Mouse (Mus musculus) neural tube, embryonic 10.5 days (tissue): ENCODE measurements around the gene Pamr1.

Source experiments
- DNase-seq: peaks from one replicate; pipeline ENCODE4 v3.0.0-alpha.2; 2017; ENCODE audit warnings: low spot score; ENCODE audit errors: extremely low spot score

Pamr1 gene

GRCm38 (mm10) chr2:102598911-102599721 is 49.3 kb downstream of the Pamr1 start:
- no peak for DNase-seq

GRCm38 (mm10) chr2:102600516-102600915 is 50.7 kb downstream of the Pamr1 start:
- no peak for DNase-seq

- DNase-seq = no peak
Measured at GRCm38 (mm10) chr2:102610485-102610884, 60.7 kb downstream of the Pamr1 start.

DNA sequence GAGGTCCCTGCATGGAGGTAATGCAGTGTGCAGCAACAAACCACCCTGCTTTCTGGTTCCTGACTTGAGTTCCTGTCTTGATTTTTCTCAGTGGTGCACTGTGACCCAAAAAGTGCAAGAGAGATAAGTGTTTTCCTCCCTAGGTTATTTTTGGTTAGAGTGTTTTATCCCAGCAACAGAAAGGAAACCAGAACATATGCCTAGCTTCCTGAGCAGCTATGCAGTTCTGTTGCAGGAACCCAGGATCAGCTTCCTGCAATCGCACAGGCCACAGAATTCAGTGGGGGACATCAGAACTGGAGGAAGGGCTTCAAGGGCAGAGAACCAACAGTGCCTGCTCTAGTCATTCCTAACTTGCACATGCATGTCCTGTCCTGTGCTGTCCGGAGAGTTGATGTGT is 66.8 kb downstream of the Pamr1 start:
- DNase-seq = no peak

DNA sequence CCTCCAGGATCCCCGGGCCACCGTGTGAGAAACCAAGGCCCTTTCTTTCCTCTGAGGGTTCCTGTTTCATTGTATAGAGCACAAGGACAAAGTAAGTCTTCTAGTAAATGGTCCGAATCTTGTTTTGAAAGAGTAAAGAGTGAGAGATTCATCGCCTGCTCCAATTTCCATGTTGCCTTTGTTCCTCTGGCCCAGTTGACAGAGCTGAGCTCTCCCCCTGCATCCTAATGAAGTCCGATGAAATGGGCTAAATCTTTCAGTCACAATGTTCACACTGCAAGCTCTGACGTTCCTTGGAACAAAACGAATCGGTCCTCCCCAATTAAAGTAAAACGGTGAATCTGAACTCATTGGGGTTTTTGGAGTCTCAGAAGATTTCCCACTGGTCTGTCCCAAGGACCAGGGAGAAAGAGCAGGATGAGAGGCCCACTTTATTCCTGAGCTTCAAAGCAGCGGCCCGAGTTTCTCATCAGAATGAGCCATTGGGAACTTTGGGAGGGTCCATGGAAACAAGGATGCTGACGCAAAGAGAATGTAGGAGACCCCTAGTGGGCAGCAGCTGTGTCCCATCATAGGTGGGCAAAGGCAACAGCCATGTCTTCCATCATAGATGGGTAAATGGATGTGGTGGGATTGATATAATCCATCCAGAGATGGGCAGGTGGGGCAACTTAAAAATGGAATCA is 71.1 kb downstream of the Pamr1 start:
- DNase-seq = no peak

DNA sequence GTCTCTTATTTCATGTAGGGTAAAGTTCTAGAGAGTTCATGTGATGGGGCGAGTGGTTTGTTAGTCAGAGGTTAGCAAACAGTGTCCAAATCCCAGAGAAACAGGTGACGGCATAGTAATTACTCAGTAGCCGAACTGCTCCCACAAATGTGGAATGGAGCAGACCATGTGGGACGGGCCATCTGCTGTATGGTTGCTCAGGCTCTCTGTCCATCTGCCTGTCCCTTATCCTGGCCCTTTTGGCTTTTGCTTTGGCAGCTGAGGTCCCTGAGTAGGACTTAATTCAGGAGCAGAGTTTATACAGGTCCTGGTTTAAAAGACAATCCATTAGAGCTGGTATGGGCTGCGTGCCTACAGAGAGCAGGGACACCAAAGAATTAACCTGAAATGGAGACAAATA is 72.4 kb downstream of the Pamr1 start:
- no peak for DNase-seq

GRCm38 (mm10) chr2:102622943-102623342 is 73.1 kb downstream of the Pamr1 start:
- no peak for DNase-seq

GRCm38 (mm10) chr2:102624538-102624937 is 74.7 kb downstream of the Pamr1 start:
- DNase-seq = no peak

DNA sequence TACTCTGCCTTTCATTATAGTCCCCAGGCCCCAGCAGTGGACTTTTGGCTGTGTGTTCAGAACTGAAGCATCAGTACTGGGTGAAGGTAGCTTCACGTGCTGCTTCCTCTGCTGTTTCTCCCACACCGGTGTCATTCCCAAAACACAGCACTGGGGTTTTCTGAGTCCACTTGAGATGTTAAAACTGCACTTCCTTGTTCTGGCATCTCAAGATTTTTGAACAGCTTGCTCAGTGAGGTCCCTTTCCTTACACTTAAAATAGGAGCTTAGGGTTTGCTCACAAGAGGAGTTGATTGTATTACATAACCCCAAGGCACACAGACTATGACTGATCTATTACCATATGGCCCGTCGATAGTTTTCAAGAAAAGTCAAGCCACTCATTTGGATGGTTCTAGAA is 82.5 kb downstream of the Pamr1 start:
- DNase-seq = no peak

DNA sequence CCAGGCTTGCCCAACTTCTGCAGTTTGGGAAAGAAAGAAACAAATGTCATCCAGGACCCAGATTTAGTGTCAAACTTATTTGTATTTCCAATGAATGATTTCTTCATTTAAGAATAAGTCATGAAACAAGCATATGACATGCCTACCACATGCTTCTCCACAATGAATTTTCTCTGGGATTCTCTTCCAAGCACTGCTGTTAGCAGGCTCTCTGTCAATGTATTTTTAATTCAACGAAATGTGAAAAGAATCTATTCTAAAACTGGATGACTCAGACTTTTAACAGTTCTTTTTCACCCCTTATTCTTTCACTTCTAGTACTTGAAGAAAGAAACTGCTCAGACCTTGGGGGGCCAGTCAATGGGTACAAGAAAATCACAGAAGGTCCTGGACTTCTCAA is 84.2 kb downstream of the Pamr1 start:
- no peak for DNase-seq

- no peak for DNase-seq
Measured at GRCm38 (mm10) chr2:102635523-102636060, 85.8 kb downstream of the Pamr1 start.

DNA sequence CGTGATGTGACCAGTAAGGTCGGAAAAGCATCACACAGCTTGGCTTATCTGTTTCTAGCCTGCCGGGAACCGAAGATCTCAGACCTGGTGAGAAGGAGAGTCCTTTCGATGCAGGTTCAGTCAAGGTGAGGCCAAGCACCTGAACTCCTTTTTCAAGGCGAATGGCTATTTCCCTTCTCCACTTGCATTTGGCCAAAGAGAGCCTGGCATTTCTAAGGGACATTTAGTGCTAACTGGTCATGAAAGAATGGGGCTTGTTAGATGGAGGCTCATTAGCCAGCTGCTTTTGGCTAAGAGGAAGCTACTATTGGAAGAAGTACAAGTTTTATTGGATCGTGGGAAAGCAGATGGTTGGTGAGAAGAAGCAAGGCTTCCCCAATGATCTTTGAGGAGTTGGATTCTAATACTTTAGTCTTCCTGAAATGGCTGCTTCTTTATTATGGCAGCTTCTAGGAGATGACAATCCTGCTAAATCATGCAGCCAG is 86.3 kb downstream of the Pamr1 start:
- no peak for DNase-seq

DNA sequence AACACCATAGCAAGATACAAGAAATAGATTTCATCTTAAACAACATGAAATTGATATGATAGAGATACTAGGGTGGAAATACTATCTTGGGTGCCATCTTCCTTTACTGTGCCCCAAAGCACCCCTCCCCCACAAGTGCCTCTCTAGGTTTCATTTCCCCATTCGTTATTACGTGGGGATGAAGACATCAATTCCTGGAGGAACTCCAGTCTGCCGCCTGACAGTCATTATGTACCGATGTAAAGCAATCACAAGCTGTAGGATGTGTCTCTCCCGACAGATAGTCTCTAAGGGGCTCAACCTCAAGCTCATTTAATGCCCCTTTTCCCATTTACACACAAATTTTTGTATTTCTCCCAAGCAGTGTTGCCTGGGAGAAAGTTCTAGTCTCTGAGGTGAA is 88.3 kb downstream of the Pamr1 start:
- no peak for DNase-seq

GRCm38 (mm10) chr2:102638690-102639089 is 88.9 kb downstream of the Pamr1 start:
- no peak for DNase-seq

- no peak for DNase-seq
Measured at GRCm38 (mm10) chr2:102648845-102649500, 99.2 kb downstream of the Pamr1 start.

- DNase-seq = no peak
Measured at GRCm38 (mm10) chr2:102650322-102650721, 100.5 kb downstream of the Pamr1 start.

GRCm38 (mm10) chr2:102655966-102656725 is 106.3 kb downstream of the Pamr1 start:
- no peak for DNase-seq

GRCm38 (mm10) chr2:102657726-102658125 is 107.9 kb downstream of the Pamr1 start:
- DNase-seq = peak; percentile 42

- peak; percentile 56 for DNase-seq
Measured at GRCm38 (mm10) chr2:102658163-102658660, 108.4 kb downstream of the Pamr1 start, which contains the start of gene Slc1a2. TSS of gene Slc1a2 (plus strand) at chr2:102658659.

DNA sequence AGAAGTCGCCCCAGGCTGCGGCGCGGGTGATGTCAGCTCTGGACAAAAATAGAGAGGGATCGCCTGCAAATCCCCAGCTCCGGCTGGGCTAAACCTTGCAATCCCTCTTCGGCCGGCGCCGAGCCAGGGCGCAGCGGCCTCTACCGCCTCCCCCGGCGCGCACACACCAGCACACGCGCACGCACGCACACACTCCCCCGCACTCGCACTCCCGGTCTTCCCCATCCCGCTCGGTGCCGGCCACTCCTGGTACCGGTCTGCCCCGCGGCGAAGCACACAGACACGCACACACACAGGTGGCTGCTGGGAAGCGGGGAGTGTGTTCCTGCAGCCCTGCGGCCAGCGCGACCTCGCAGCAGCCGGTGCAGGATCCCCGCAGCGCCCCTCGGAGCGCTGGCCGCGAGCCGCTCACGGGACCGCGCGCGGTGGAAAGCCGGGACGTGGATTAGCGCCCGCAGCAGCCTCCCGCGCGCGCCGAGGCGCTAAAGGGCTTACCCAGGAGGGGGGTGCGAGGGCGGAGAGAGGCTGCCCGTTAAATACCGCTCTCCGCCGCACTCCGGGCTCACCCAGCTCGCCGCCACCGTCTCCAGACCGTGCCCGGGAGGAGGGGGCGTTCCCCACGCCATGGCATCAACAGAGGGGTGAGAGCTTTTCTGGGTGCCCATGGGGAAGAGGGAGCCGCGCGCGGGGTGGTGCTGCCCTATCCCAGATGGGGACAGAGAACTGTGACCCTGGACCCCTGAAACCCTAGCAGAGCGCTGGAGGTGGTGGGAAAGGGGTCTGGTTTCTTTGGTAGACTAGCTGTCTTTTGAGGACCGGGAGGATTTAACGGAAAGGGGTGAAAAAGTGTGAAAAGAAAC is 109.1 kb downstream of the Pamr1 start:
- DNase-seq = peak; percentile 73
